Mouse (Mus musculus) spleen, adult 2 months (tissue): Measurements from ENCODE around the gene Zfp978. TPM values are rescaled to one million over a fixed set of nuclear protein-coding genes. Genes with fewer than 3 reads are reported as not detected.
A peak's percentile ranks its signal among the peaks of the same experiment; 100 is the strongest.
"Not testable (repeated sequence)": the region's sequence is repeated elsewhere in the genome, so short reads cannot be mapped to it uniquely, and the experiment has no call there.

Source experiments
- DNase-seq, 2 experiments: peaks; one replicate each; pipeline versions ENCODE4 v3.0.0 to v3.0.0-alpha.2; 2012 to 2021; ENCODE audit warnings: low spot score in 2 of 2, low read depth in 1 of 2
- H3K27ac ChIP-seq: fragments of 200-500 bp; 2 replicates; pipeline ENCODE4 v1.5.1; 2012; ENCODE audit warnings: low read length, inconsistent platforms; ENCODE audit not compliant: insufficient read depth
- H3K27me3 ChIP-seq: fragments of 200-500 bp; 2 replicates; pipeline ENCODE4 v1.6.1; 2012; ENCODE audit warnings: mild to moderate bottlenecking, moderate library complexity, low read length, inconsistent platforms; ENCODE audit not compliant: control insufficient read depth, insufficient read depth
- H3K36me3 ChIP-seq: fragments of 200-500 bp; 2 replicates; pipeline ENCODE4 v1.6.1; 2012; ENCODE audit warnings: mild to moderate bottlenecking, low read length, inconsistent platforms; ENCODE audit not compliant: control insufficient read depth, insufficient read depth
- H3K4me1 ChIP-seq: fragments of 200-500 bp; 2 replicates; pipeline ENCODE4 v1.6.1; 2011; ENCODE audit warnings: inconsistent platforms; ENCODE audit not compliant: control insufficient read depth, insufficient read depth, insufficient read length
- H3K4me3 ChIP-seq: fragments of 200-500 bp; 2 replicates; pipeline ENCODE4 v1.5.1; 2011; ENCODE audit warnings: mild to moderate bottlenecking, inconsistent platforms; ENCODE audit not compliant: insufficient read depth, insufficient read length; ENCODE audit errors: extremely low read depth
- CTCF ChIP-seq: fragments of 200-500 bp; IDR thresholded peaks from 2 replicates; pipeline ENCODE4 v1.5.1; 2011; ENCODE audit warnings: mild to moderate bottlenecking, inconsistent platforms; ENCODE audit not compliant: insufficient read depth, insufficient read length, insufficient replicate concordance; ENCODE audit errors: extremely low read depth
- POLR2A ChIP-seq: fragments of 200-500 bp; IDR thresholded peaks from 2 replicates; pipeline ENCODE4 v1.6.1; 2011; ENCODE audit warnings: low read depth, low read length, inconsistent platforms
- WGBS: fragments of 180-500 bp; shearing (Covaris S2); methylation state at CpG from one replicate; pipeline ENCODE4 v1.1.7; 2018; 5-methylcytosine and 5-hydroxymethylcytosine counted together
- polyA plus RNA-seq: library from polyadenylated mRNA; depleted of rRNA; stranded (reverse); fragments of >200 nt; gene quantifications from 2 replicates; pipeline ENCODE4 v1.2.3, GENCODE M21; 2012

The Zfp978 gene
- polyA plus RNA-seq, 1 experiment = not detected

GRCm38 (mm10) chr4:147406735-147407462, 45.8 kb downstream of the Zfp978 start:
- no peaks in the 10 kb centered on the region for H3K27me3 ChIP-seq
- no peak for TF ChIP-seq POLR2A
- TF ChIP-seq CTCF = no peak
- DNase-seq = no peak
- H3K27ac ChIP-seq = no peak overlapping the region
- H3K4me3 ChIP-seq = peak overlapping the region; percentile 5; the same call in 1 of the 2 replicates
- H3K4me1 ChIP-seq = no peaks in the 10 kb centered on the region
- 3% methylated on average over 53 of the region's 75 CpGs for WGBS
- no peaks in the 10 kb centered on the region for H3K36me3 ChIP-seq

DNA sequence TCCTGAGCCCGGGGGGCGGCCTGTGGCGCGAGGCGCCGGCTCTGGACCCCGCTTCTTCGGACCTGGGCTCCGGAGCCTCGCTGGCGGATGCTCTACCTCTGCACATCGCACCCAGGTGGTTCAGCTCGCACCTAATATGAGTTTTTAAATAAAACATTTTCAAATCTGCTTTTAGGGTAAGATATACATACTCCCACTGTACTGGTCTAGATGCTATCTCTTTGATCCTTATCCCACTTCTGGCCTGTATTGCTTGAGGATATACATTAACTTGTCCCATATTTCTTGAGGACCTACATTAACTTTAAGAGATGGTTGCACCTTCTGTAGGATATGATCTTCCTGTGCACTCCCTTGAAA, 46.3 kb downstream of the Zfp978 start:
- no peaks in the 10 kb centered on the region for H3K36me3 ChIP-seq
- DNase-seq = no peak
- no peaks in the 10 kb centered on the region for H3K4me1 ChIP-seq
- no peak for TF ChIP-seq CTCF
- no peak for TF ChIP-seq POLR2A
- no peaks in the 10 kb centered on the region for H3K27me3 ChIP-seq
- H3K4me3 ChIP-seq = no peak overlapping the region
- WGBS = 8% methylated on average over 13 of the region's 13 CpGs
- no peak overlapping the region for H3K27ac ChIP-seq

DNA sequence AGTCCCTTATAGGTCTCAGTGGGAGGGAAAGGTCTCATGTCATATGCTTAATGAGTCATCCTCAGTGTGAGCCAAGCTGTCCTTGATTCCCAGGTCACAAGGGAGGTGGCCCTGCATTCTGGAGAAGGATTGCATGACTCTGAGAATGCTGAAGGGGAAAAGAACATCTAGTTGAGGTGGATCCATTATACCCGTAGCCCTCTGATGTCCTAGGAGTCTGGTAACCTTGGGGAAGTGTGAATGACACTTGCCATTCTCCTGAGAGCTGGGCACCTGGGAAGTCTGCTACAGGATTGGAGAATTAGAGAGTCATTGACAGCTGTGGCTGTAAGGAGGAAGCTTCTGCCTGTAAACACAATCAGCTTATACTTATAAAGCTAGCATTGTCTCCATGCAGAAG, 55.3 kb downstream of the Zfp978 start:
- not testable (repeated sequence) for H3K4me3 ChIP-seq, H3K36me3 ChIP-seq, H3K4me1 ChIP-seq, H3K27ac ChIP-seq, H3K27me3 ChIP-seq, DNase-seq
- 68% methylated on average over 1 of the region's 1 CpGs for WGBS

GRCm38 (mm10) chr4:147417157-147417778, 56.2 kb downstream of the Zfp978 start:
- Histone ChIP-seq H3K27me3 (no peaks in the 10 kb centered on the region), H3K4me1 (no peaks in the 10 kb centered on the region), H3K27ac (no peak overlapping the region), H3K4me3 (no peak overlapping the region), H3K36me3 (no peaks in the 10 kb centered on the region)
- TF ChIP-seq POLR2A = no peak
- no peak for TF ChIP-seq CTCF
- DNase-seq = no peak
- 61% methylated on average over 8 of the region's 8 CpGs for WGBS

- TF ChIP-seq POLR2A = no peak
- TF ChIP-seq CTCF = no peak
- Histone ChIP-seq H3K4me1 (no peaks in the 10 kb centered on the region), H3K4me3 (no peak overlapping the region), H3K27me3 (no peaks in the 10 kb centered on the region), H3K27ac (no peak overlapping the region), H3K36me3 (no peaks in the 10 kb centered on the region)
- DNase-seq = no peak
- WGBS = 67% methylated on average over 10 of the region's 10 CpGs
Measured at GRCm38 (mm10) chr4:147417921-147418320, 56.8 kb downstream of the Zfp978 start.

DNA sequence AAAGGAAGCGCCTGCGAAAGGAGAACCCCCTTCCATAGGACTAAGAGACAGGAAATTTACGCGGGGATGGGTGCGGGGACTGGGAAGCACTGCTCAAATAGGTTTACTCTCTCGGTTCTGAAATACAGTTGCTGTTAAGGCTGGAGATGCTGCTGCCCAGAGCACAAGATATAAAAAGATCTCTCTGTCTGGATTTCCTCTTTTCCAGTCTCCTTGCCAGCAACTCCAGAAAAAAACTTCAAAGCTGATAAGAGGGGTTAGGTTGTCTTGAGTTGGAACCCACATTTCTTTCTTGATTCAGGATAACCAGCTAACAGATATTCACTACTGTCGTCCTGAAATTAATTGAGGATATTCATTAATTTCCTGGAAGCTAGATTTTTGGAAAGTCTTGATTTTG, 57.2 kb downstream of the Zfp978 start:
- not testable (repeated sequence) for H3K4me3 ChIP-seq, H3K27me3 ChIP-seq, H3K27ac ChIP-seq, H3K4me1 ChIP-seq, DNase-seq, H3K36me3 ChIP-seq
- 52% methylated on average over 7 of the region's 7 CpGs for WGBS

DNA sequence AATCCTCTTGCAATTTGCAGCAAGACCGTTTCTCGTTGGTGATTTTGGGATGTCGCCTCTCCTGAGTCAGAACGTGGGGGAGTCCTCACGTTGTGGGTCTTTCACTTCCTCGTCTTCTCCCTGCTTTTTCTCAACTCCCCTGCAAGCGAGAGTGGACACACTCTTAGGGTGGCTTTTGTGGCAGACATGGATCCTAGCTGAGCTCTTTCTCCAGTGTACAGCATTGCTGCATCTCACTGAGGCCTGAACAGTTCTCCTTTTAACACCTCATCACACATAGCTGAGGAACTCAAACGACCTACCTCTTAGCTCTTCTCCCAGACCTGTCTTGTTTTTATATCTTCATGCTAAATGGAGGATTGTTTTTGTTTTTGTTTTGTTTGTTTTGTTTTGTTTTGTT, 58.1 kb downstream of the Zfp978 start:
- not testable (repeated sequence) for H3K36me3 ChIP-seq, H3K27me3 ChIP-seq, H3K4me1 ChIP-seq, H3K4me3 ChIP-seq, H3K27ac ChIP-seq, DNase-seq
- WGBS = 82% methylated on average over 8 of the region's 8 CpGs

- not testable (repeated sequence) for H3K4me1 ChIP-seq, DNase-seq, H3K4me3 ChIP-seq, H3K27me3 ChIP-seq, H3K36me3 ChIP-seq, H3K27ac ChIP-seq
- 82% methylated on average over 5 of the region's 5 CpGs for WGBS
Measured at GRCm38 (mm10) chr4:147419756-147420590, 58.9 kb downstream of the Zfp978 start.
